9 mouse cellular contexts compared by ENCODE assay signal in genomic region chr4:150870963-150871391, GRCm38 (mm10). TPM values are rescaled to one million over a fixed set of nuclear protein-coding genes. Genes with fewer than 3 reads are reported as not detected.
DNase-seq lines count a peak whose midpoint lies in the region; ATAC-seq and TF ChIP-seq lines count a peak whose summit lies in the region.
"Had no signal": no experiment of that assay in that cellular context is flagged by ENCODE, and none has a peak within 500 bp of the region (broad histone marks: within the 10 kb centered on the region; RNA-seq: fewer than 3 reads in every experiment).

No protein-coding gene starts in this region.

- H3K27ac ChIP-seq in kidney, adult 2 months (ENCODE audit: insufficient read depth, low read depth, low read length) = peak overlapping the region; percentile 4; the same call in 1 of the 2 replicates
- peak overlapping the region; percentile 76 for H3K27ac ChIP-seq in limb, embryonic 15.5 days
- no peak overlapping the region; the same call in 1 of the 2 replicates for H3K27ac ChIP-seq in left cerebral cortex, adult 2 months

- DNase-seq in kidney, adult 2 months = peak; percentile 50
- DNase-seq in kidney, adult 18-20 months = no peak
- peak; percentile 74 for DNase-seq in Muller cell, postnatal 12 days (ENCODE audit: inconsistent ontology term)
- DNase-seq in adrenal gland, postnatal 14 days = peak; percentile 32
- no peak for DNase-seq in frontal cortex, postnatal 25 days (ENCODE audit: low spot score in 2 of 2)
- DNase-seq in left cerebral cortex, adult 2 months (ENCODE audit: extremely low spot score in 1 of 2, low spot score in 2 of 2) = no peak
- DNase-seq in ovary, postnatal 10 days (ENCODE audit: low spot score) = no peak

- TF ChIP-seq CTCF in kidney, adult 2 months (conservative IDR thresholded peaks at IDR 0.05; ENCODE audit: insufficient read depth, insufficient read length, low read depth, low read length) = no peak
- TF ChIP-seq CTCF in left cerebral cortex, adult 2 months (IDR thresholded peaks at IDR 0.05) = no peak

- peaks cover 13% of the 10 kb centered on the region; the same call in 1 of the 2 replicates for H3K36me3 ChIP-seq in kidney, adult 2 months (ENCODE audit: control insufficient read depth, insufficient read depth, low read length)
- H3K36me3 ChIP-seq in limb, embryonic 15.5 days = peaks cover 22% of the 10 kb centered on the region

- peaks cover 14% of the 10 kb centered on the region; the same call in 1 of the 2 replicates for H3K4me1 ChIP-seq in kidney, adult 2 months (ENCODE audit: control insufficient read depth, insufficient read depth, low read length)
- peaks cover 36% of the 10 kb centered on the region for H3K4me1 ChIP-seq in limb, embryonic 15.5 days

- H3K27me3 ChIP-seq in kidney, adult 2 months (replicated peaks; ENCODE audit: control insufficient read depth, insufficient read depth, low read length) = no peaks in the 10 kb centered on the region
- H3K27me3 ChIP-seq in limb, embryonic 15.5 days = no peaks in the 10 kb centered on the region
- H3K27me3 ChIP-seq: midbrain, embryonic 12.5 days had no signal

- no peak for ATAC-seq in limb, embryonic 15.5 days (ENCODE audit: insufficient number of reproducible peaks, low FRiP score, low TSS enrichment, low read depth)

- no peak for TF ChIP-seq POLR2A in kidney, adult 2 months (IDR thresholded peaks at IDR 0.05; ENCODE audit: low read depth, low read length)

- H3K9ac ChIP-seq in limb, embryonic 15.5 days = no peak overlapping the region
- H3K9ac ChIP-seq: midbrain, embryonic 12.5 days had no signal

- 72% methylated on average over 13 of the region's 13 CpGs for WGBS in kidney, adult 2 months
- 74% methylated on average over 13 of the region's 13 CpGs for WGBS in limb, embryonic 15.5 days

- H3K9me3 ChIP-seq in limb, embryonic 15.5 days = no peaks in the 10 kb centered on the region
- H3K9me3 ChIP-seq: midbrain, embryonic 12.5 days had no signal

- H3K4me2 ChIP-seq in limb, embryonic 15.5 days = no peak overlapping the region
- H3K4me2 ChIP-seq: midbrain, embryonic 12.5 days had no signal

- intact Hi-C loops in left cerebral cortex, adult 2 months (cut with DNase I) = no loop called here

- no peak overlapping the region for H3K4me3 ChIP-seq in kidney, adult 2 months (ENCODE audit: insufficient read depth, low read depth, low read length)
- H3K4me3 ChIP-seq in limb, embryonic 15.5 days = no peak overlapping the region
- H3K4me3 ChIP-seq in left cerebral cortex, adult 2 months = no peak overlapping the region
- H3K4me3 ChIP-seq: midbrain, embryonic 12.5 days had no signal

RNA-seq across cellular contexts. Expression of gene Errfi1, which starts 17.3 kb away (rescaled TPM):
- polyA plus RNA-seq in kidney, adult 2 months (2012; rRNA removed) = 230 TPM in 2 replicates
- 56.6 and 115 TPM in 2 replicates for total RNA-seq in adrenal gland, postnatal 14 days (2021)
- polyA plus RNA-seq in limb, embryonic 15.5 days (2015; fragmentation: Nextera tagmentation; extraction: Ambion mirVana) = 29.4 and 31.4 TPM in 2 replicates
- 10 to 100 TPM; 25.9 to 37.8 TPM for total RNA-seq in left cerebral cortex, adult 2 months (2021)

RNA-seq across cellular contexts. Expression of gene Park7, which starts 43.3 kb away (rescaled TPM):
- polyA plus RNA-seq in kidney, adult 2 months (2012; rRNA removed) = 314 and 444 TPM in 2 replicates
- 251 and 259 TPM in 2 replicates for total RNA-seq in adrenal gland, postnatal 14 days (2021)
- 349 and 381 TPM in 2 replicates for polyA plus RNA-seq in limb, embryonic 15.5 days (2015; fragmentation: Nextera tagmentation; extraction: Ambion mirVana)
- total RNA-seq in left cerebral cortex, adult 2 months (2021) = 100 to 1,000 TPM; 190 TPM

RNA-seq across cellular contexts. Expression of gene Tnfrsf9, which starts 43.4 kb away (rescaled TPM):
- 0.14 and 0.86 TPM in 2 replicates for polyA plus RNA-seq in kidney, adult 2 months (2012; rRNA removed)
- 0.15 and 0.60 TPM in 2 replicates for total RNA-seq in adrenal gland, postnatal 14 days (2021)
- polyA plus RNA-seq in limb, embryonic 15.5 days (2015; fragmentation: Nextera tagmentation; extraction: Ambion mirVana) = 0.83 and 1.1 TPM in 2 replicates
- under 1 TPM; 0.44 to 0.70 TPM for total RNA-seq in left cerebral cortex, adult 2 months (2021)

Comparison
In these comparisons a context has a peak if more than half of its experiments do, and no peak if none do; other contexts are left out.
1. DNase-seq: peak in kidney, adult 2 months (single experiment), Muller cell, postnatal 12 days (single experiment) and adrenal gland, postnatal 14 days (single experiment); none in kidney, adult 18-20 months (single experiment), frontal cortex, postnatal 25 days (0 of 2), left cerebral cortex, adult 2 months (0 of 2) and ovary, postnatal 10 days (single experiment).